Mouse (Mus musculus): ENCODE results near the gene Neurl2.
"Not testable (repeated sequence)": the region's sequence is repeated elsewhere in the genome, so short reads cannot be mapped to it uniquely, and the experiment has no call there.

The Neurl2 gene

GRCm38 (mm10) chr2:164833314-164833959 lies at the start of gene Neurl2:
Neurl2 (minus strand) TSS chr2:164833456.
- peak; percentile 67 for DNase-seq (ENCODE audit: low read depth, low spot score)

DNA sequence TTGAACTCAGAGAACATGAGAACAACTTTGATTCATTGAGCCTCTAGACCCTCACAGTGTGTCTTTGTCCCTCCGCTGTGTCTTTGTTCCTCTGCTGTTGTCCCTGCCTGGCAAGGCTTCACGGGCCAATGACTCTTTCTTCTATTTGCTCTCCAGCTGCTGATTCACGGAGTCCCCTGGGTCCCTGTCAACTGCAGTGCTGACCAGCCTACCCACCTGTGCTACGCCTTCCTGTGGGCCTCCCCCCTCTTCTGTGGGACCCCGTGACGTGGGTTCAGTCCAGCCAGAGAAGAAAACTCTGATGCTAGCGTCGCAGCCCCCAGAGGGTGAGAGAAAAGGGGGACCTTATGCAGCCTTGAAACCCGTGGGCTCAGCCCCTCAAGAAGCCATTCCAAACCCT lies 49.4 kb upstream of the Neurl2 start:
- no peak for DNase-seq (ENCODE audit: low read depth, low spot score)

GRCm38 (mm10) chr2:164879568-164880277 lies 46.5 kb upstream of the Neurl2 start:
- DNase-seq (ENCODE audit: low read depth, low spot score) = peak; percentile 95

GRCm38 (mm10) chr2:164879228-164879567 lies 45.9 kb upstream of the Neurl2 start, which contains the start of gene Pcif1:
Pcif1 (plus strand) TSS chr2:164879304.
- peak; percentile 84 for DNase-seq (ENCODE audit: low read depth, low spot score)

DNA sequence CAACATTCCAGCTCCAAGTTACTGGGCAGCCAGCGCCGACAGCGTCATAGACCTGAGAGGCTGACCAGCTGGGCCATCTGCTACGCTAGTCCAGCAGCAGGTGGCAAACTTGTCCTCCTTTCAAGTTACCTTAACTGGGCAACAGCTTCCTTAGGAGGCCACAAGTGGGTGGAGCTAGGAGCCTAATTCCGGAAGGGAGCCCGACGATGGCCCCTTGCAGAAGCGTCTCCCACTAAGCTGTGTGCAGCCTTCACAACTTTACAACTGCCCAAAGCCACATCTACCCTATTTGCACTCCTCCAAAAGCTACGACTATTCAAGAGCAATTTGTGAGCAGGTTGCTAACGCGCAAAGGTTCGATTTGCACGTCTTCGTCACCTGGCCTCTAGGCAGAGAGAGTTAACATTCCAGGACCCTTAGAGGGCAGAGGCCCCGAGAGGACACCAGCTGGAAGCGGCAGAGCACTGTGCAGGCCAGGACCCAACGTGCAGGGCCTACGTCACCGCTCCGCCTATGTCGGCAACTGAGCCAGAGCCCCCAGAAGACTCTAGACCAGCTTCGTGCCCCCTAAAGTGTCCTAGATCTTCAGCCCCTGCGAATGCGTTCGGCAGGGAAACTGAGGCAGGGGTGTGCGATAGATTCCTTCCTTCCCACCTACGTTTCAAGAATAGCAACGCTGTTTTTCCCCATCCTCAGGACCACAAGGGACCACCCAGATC lies 45.4 kb upstream of the Neurl2 start:
- DNase-seq (ENCODE audit: low read depth, low spot score) = peak; percentile 65

DNA sequence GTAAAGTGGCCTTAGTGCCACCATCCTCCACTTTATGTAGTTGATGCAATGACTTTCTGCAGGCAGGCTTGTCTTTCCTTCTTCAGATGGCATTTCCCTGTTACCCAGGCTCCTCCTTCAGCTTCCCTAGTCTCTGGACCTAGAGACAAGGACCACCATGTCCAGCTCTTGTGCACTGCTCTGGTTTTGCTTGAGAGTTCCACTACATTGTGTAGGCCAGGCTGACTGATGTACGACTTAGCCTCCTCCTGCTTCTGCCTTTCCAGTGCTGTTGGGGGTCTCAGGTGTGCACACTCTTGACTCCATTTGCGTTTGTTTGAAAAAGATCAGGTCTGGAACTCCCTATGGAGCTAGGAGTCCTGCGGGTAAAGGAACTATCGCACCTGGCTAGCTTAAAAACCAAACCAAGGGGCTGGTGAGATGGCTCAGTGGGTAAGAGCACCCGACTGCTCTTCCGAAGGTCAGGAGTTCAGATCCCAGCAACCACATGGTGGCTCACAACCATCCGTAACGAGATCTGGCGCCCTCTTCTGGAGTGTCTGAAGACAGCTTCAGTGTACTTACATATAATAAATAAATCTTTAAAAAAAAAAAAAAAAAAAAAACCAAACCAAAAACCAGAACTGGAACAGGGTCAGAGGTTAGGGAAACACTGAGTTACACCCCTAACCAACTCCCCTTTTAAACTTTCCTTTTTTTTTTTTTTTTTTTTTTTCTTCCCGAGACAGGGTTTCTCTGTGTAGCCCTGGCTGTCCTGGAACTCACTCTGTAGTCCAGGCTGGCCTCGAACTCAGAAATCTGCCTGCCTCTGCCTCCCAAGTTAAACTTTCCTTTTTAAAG lies 44.3 kb upstream of the Neurl2 start:
- not testable (repeated sequence) for DNase-seq (ENCODE audit: low read depth, low spot score)

GRCm38 (mm10) chr2:164875648-164876047 lies 42.4 kb upstream of the Neurl2 start:
- not testable (repeated sequence) for DNase-seq (ENCODE audit: low read depth, low spot score)

GRCm38 (mm10) chr2:164874239-164874769 lies 41.0 kb upstream of the Neurl2 start:
- DNase-seq (ENCODE audit: low read depth, low spot score) = no peak

GRCm38 (mm10) chr2:164873621-164874020 lies 40.4 kb upstream of the Neurl2 start:
- DNase-seq (ENCODE audit: low read depth, low spot score) = no peak

DNA sequence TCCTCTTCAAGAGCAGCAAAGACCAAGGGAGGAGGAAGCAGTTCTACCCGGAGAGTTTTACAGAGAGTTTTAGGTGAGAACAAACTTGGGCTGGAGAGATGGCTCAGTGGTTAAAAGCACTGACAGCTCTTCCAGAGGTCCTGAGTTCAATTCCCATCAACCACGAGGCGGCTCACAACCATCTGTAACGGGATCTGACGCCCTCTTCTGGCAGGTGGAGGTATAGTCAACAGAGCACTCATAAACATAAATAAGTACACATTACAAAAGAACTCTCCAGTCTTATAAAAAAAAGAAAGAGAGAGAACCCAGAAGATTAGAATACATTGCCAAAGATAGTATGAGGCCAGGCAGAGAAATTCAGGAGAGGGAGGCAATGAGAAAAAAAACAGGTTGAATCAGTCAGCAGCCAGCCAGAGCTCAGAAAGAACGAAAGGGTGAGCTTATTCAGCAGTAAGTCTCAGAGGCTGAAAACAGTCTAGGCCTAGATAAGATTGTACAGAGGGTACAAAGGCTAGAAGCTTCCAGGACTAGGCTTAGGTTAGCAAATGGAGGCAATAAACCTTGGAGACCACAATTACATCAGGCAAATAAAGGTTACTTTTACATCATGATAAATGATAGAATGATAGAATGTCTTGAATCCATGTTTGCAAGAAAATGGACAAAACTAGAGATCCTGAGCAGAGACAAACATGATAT lies 38.5 kb upstream of the Neurl2 start:
- no peak for DNase-seq (ENCODE audit: low read depth, low spot score)

DNA sequence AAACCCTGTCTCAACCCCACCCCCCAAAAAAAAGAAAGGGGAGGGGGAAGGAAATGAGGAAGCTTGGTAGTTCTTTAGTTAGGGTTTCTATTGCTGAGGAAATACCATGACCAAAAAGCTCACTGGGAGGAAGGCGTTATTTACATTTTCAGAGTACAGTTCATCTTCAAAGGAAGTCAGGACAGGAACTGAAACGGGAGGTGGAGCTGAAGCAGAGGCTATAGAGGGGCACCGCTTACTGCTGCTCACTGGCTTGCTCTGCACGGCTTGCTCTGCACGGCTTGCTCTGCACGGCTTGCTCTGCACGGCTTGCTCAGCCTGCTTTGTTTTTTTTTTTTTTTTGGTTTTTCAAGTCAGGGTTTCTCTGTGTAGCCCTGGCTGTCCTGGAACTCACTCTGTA lies 35.2 kb upstream of the Neurl2 start:
- no peak for DNase-seq (ENCODE audit: low read depth, low spot score)

DNA sequence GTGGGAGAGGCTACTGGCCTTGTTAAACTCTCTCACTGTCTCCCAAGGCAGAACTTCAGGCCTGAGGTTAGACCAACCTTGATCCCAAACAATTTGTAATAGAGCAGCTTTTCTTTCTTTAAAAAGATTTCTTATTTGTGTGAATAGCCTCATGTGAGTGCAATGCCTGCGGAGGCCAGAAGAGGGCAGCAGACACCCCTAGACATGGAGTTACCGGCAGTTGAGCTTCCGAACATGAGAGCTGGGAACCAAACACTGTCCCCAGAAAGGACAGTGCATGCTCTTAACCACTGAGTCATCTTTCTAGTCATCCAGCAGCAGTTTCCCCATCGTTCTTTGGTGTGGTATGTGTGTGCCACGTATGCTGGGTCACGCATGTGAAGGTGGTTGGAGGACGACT lies 34.3 kb upstream of the Neurl2 start:
- DNase-seq (ENCODE audit: low read depth, low spot score) = no peak

GRCm38 (mm10) chr2:164866741-164867551 lies 33.7 kb upstream of the Neurl2 start:
- no peak for DNase-seq (ENCODE audit: low read depth, low spot score)

GRCm38 (mm10) chr2:164864593-164864992 lies 31.3 kb upstream of the Neurl2 start:
- DNase-seq (ENCODE audit: low read depth, low spot score) = no peak

DNA sequence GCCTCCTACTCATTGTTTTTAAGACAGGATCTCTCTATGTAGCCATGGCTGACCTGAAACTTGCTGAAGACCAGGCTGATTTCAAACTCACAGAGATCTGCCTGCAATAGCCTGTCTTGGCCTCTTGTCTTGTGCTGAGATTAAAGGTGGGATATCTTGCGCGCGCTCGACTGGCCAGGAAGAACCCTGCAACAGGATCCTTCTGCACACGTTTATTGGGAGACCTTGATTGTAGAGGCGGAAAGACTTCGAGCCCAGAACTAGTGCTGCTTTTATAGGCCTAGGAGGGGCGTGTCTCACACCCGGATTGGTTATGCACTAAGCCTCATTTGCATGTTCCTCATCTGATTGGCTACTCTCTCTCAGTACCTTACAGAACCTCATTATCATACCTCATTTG lies 30.2 kb upstream of the Neurl2 start:
- DNase-seq (ENCODE audit: low read depth, low spot score) = not testable (repeated sequence)

- no peak for DNase-seq (ENCODE audit: low read depth, low spot score)
Observed at GRCm38 (mm10) chr2:164862179-164862861, 29.1 kb upstream of the Neurl2 start.

GRCm38 (mm10) chr2:164861094-164861493 lies 27.8 kb upstream of the Neurl2 start:
- DNase-seq (ENCODE audit: low read depth, low spot score) = no peak

- no peak for DNase-seq (ENCODE audit: low read depth, low spot score)
Observed at GRCm38 (mm10) chr2:164859640-164860432, 26.6 kb upstream of the Neurl2 start.

DNA sequence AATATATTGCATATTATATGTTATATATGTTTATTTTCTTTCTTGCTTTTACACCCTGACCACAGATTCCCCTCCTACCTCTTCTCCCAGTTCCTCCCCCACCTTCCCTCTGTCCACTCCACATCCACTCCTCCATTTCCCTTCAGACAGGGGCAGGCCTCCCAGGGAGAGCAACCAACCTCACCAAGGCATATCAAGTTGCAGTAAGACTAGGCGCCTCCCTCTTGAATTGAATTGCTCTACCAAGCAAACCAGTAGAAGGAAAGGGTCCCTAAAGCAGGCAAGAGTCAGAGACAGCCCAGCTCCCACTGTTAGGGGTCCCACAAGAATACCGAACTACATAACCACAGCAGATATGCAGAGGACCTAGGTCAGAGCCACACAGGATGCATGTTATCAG lies 25.9 kb upstream of the Neurl2 start:
- no peak for DNase-seq (ENCODE audit: low read depth, low spot score)

Measured in c-Kit-negative CD71-positive TER-119-positive erythroid progenitor cells, embryonic 14.5 days (primary cell).